Mouse (Mus musculus): Measurements from ENCODE around the gene Rftn1.

- no peak for TF ChIP-seq CTCF (IDR thresholded peaks at IDR 0.05; ENCODE audit: control insufficient read depth, insufficient read depth, insufficient replicate concordance, low read depth, low read length)
- no peak for TF ChIP-seq POLR2A (IDR thresholded peaks at IDR 0.05; ENCODE audit: control insufficient read depth, low read depth, low read length)
These were observed 63.2 kb downstream of the Rftn1 start for GRCm38 (mm10) chr17:50127045-50127813.
